Mouse (Mus musculus) layer of hippocampus, postnatal 25 days (tissue): Measurements from ENCODE around the gene Kat5. TPM values are rescaled to one million over a fixed set of nuclear protein-coding genes. Genes with fewer than 3 reads are reported as not detected.
A peak's percentile ranks its signal among the peaks of the same experiment; 100 is the strongest.

Source experiments
- DNase-seq, 2 experiments: peaks; one replicate each; pipeline ENCODE4 v3.0.0; 2022; ENCODE audit warnings: mixed read lengths in 2 of 2, low spot score in 1 of 2; ENCODE audit errors: extremely low spot score in 1 of 2
- total RNA-seq, 2 experiments: library from RNA; stranded (reverse); gene quantifications; 2 replicates each; pipeline ENCODE4 v1.2.3; 2021

Kat5 gene
- total RNA-seq, 2 experiments from 2014 or later, result 83.1 to 87.8 TPM

- no peak for DNase-seq
Measured at GRCm38 (mm10) chr19:5632120-5632519, 22.1 kb upstream of the Kat5 start.

GRCm38 (mm10) chr19:5629907-5630306, 19.9 kb upstream of the Kat5 start:
- DNase-seq, result no peak

GRCm38 (mm10) chr19:5625311-5625710, 15.3 kb upstream of the Kat5 start:
- DNase-seq, result no peak

- no peak for DNase-seq
Measured at GRCm38 (mm10) chr19:5621884-5622283, 11.8 kb upstream of the Kat5 start.

- no peak for DNase-seq
Measured at GRCm38 (mm10) chr19:5620007-5620406, 10.0 kb upstream of the Kat5 start.

GRCm38 (mm10) chr19:5614953-5615352, 4.9 kb upstream of the Kat5 start:
- no peak for DNase-seq

- DNase-seq, result no peak
Measured at GRCm38 (mm10) chr19:5612762-5613411, 2.9 kb upstream of the Kat5 start.

- DNase-seq, result no peak
Measured at GRCm38 (mm10) chr19:5611973-5612372, 1.9 kb upstream of the Kat5 start.

GRCm38 (mm10) chr19:5609171-5609546, 878 bp downstream of the Kat5 start:
- DNase-seq, result no peak

- no peak for DNase-seq
Measured at GRCm38 (mm10) chr19:5608707-5609106, 1.3 kb downstream of the Kat5 start.

GRCm38 (mm10) chr19:5607705-5608410, 2.2 kb downstream of the Kat5 start:
- no peak for DNase-seq

- DNase-seq, result no peak
Measured at GRCm38 (mm10) chr19:5606196-5606595, 3.8 kb downstream of the Kat5 start.

- DNase-seq, result peak in 1 of 2 experiments; percentile 3
Measured at GRCm38 (mm10) chr19:5605126-5605525, 4.9 kb downstream of the Kat5 start.

GRCm38 (mm10) chr19:5603664-5604063, 6.4 kb downstream of the Kat5 start:
- no peak for DNase-seq

- peak; percentile 56 to 68 for DNase-seq
Measured at GRCm38 (mm10) chr19:5601752-5602541, 8.1 kb downstream of the Kat5 start, which contains the start of gene Rnaseh2c. Gene Rnaseh2c (plus strand): TSS chr19:5601873.

GRCm38 (mm10) chr19:5599224-5599623, 10.8 kb downstream of the Kat5 start:
- DNase-seq, result no peak

- no peak for DNase-seq
Measured at GRCm38 (mm10) chr19:5591888-5592287, 18.1 kb downstream of the Kat5 start.

- no peak for DNase-seq
Measured at GRCm38 (mm10) chr19:5589159-5589558, 20.9 kb downstream of the Kat5 start.

GRCm38 (mm10) chr19:5581995-5582394, 28.0 kb downstream of the Kat5 start:
- no peak for DNase-seq

GRCm38 (mm10) chr19:5580776-5581175, 29.3 kb downstream of the Kat5 start:
- DNase-seq, result no peak

- DNase-seq, result no peak
Measured at GRCm38 (mm10) chr19:5579971-5580370, 30.1 kb downstream of the Kat5 start.
